Mouse (Mus musculus): ENCODE measurements at regions not wholly inside any gene's neighbourhood (a gene's known extent, or its start where the extent isn't known, plus 50 kb on each side); places are given as distances from the start of the nearest gene placed in this dataset.
A peak's percentile ranks its signal among the peaks of the same experiment; 100 is the strongest.

DNA sequence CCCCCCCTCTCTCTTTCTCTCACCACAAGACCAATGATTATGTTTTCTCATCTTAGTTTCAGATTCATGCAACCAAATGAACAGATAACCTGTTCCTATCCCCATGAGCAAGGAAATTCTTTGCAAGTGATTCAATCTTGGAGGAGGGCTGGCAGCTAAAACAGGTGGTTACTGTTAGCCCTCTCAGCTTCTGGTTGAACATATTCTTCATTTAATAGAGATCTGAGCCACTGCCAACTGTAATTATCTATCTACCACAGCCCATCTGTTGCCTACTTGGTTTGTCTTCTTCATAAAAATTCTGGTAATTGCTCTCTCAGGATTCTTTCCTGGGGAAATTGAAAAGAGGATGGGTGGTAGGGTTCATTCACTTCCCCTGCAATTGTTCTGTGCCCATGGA is 204.4 kb upstream of the Zfp352 start:
- Histone ChIP-seq H3K4me3 (ENCODE audit: low read depth, low read length) (no peak overlapping the region), H3K4me2 (ENCODE audit: low read depth) (no peak overlapping the region), H3K9ac (no peak overlapping the region), H3K27me3 (ENCODE audit: insufficient read depth, low read length) (no peaks in the 10 kb centered on the region), H3K27ac (ENCODE audit: low read depth, low read length) (no peak overlapping the region), H3K9me3 (ENCODE audit: low read length) (no peaks in the 10 kb centered on the region), H3K4me1 (ENCODE audit: insufficient read depth) (no peaks in the 10 kb centered on the region), H3K36me3 (ENCODE audit: insufficient read depth) (no peaks in the 10 kb centered on the region)
- no peak for TF ChIP-seq CTCF (IDR thresholded peaks at IDR 0.05; ENCODE audit: low read depth)
- ATAC-seq (no peak), DNase-seq (peak; percentile 16)

Measured in forebrain, postnatal 0 days (tissue).